Mouse (Mus musculus) ovary, postnatal 14 days (tissue): ENCODE data around the gene Sp6.

Experiments used
- DNase-seq: peaks from one replicate; pipeline ENCODE4 v3.0.0; 2022; ENCODE audit warnings: low spot score

Gene Sp6

GRCm38 (mm10) chr11:97063274-97063920, 50.2 kb downstream of the Sp6 start:
- no peak for DNase-seq

DNA sequence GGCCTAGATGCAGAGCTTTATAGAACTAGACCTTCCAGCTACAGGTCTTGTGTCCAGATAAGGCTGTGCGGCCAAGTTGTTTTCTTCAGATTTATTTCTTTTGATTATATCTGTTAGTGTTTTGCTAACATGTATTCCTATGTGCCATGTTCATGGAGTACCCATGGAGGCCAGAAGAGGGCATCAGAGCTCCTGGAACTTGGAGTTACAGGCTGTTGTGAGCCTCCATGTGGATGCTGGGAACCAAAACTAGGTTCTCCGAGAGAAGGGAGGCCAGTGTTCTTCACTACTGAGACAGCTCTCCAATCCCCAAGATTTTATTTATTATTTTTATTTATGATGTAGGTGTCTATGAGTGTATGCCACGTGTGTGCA, 50.7 kb downstream of the Sp6 start:
- no peak for DNase-seq

DNA sequence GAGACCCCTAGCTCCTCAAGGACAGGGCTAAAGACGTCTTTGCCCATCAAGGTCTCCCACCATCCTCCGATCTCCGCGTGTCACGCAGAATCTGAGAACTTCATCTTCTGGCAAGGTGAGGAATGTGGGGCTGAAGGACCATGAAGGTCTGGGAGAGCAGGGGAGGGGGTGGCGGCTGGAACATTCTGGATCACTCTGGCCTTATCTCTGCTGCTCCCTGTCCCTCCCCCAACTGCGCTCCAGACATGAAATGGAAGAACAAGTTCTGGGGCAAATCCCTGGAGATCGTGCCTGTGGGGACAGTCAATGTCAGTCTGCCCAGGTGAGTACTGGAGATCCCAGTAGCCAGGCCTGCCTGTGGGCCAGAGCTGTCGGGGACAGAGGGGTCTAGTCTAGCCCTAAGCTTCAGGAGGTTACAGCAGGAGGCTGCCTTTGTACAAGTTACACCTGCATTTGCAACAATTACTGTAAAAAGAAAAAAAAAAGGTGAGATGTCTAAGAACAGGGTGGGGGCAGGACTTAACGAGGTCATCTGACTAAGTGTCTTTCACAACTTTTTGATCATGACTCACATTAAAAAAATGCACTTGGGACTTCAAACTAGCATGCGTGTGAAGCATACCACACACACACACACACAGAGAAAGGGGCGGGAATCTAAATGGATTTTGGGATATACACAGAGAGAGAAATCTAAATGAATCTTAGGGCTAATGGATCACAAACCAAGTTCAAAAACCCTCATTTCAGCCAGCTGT, 52.5 kb downstream of the Sp6 start:
- DNase-seq: no peak

- DNase-seq: no peak
Observed at GRCm38 (mm10) chr11:97066656-97067360, 53.6 kb downstream of the Sp6 start.

DNA sequence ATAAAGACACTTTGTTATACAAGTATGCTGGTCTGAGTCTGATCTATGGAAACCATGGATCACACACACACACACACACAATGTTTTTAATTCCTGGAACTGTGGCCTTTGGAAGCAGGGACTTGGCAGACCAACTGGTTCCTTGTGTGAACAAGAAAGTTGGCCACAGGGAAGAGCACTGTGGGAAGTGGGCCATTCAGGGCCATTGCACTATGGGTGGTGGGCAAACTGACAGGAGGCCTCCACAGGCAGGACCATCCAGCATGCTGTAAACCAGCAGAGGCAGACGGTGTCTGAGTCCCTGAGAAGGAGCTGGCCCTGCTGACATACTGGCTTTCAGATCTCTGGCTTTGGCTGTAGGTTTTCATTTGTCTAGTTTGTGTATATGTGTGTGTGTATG, 56.1 kb downstream of the Sp6 start:
- DNase-seq: no peak

DNA sequence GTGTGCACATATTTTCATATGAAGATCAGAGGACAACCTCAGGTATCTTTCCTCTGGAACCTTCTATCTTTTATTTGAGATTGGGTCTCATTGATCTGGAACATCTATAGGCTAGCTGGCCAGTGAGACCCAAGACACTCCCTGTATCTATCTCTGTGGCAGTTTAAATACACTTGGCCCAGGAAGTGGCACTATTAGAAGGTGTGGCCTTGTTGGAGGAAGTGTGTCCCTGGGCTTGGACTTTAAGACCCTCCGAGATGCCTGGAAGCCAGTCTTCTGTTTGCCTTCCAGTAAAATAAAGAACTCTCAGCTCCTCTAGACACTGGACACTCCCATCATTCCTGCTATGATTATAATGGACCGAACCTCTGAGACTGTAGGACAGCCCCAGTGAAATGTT, 56.6 kb downstream of the Sp6 start:
- DNase-seq: no peak

DNA sequence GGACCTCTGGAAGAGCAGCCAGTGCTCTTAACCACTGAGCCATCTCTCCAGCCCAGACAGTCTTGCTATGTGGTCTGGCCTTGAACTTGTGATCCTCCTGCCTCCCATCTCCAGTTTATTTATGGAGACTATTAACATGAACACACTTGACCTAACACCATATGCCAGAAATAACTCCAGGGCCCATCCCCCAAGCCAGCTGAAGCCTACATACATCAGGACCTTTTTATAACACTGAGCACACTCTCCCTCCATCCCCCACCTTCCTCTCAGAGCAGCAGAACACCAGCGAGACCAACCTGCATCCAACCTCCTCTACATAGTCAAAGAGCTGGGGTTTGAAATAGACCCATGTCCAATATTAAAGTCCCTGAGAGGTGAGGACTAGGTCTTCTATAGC, 57.9 kb downstream of the Sp6 start:
- DNase-seq: no peak

GRCm38 (mm10) chr11:97072533-97072932, 59.3 kb downstream of the Sp6 start:
- DNase-seq: no peak

- DNase-seq: no peak
Observed at GRCm38 (mm10) chr11:97074235-97074634, 61.0 kb downstream of the Sp6 start.
